Mouse (Mus musculus) CH12.LX (cell line): ENCODE data around the gene Gm5089. TPM values are rescaled to one million over a fixed set of nuclear protein-coding genes. Genes with fewer than 3 reads are reported as not detected.

Experiments
- DNase-seq: peaks from one replicate; pipeline ENCODE4 v3.0.0-alpha.2; 2013; ENCODE audit errors: extremely low read depth
- H3K27ac ChIP-seq: 2 replicates; pipeline ENCODE4 v1.5.1; 2012; ENCODE audit warnings: low read depth, mild to moderate bottlenecking, control low read depth, moderate library complexity; ENCODE audit not compliant: insufficient read depth
- H3K27me3 ChIP-seq: replicated peaks from 2 replicates; pipeline ENCODE3; 2012; ENCODE audit warnings: inconsistent platforms
- H3K36me3 ChIP-seq, 2 experiments: replicated peaks in 1 of 2; 2 replicates each; pipeline versions ENCODE3 to v1.6.1; 2012; ENCODE audit warnings: inconsistent platforms in 1 of 2, low read length in 1 of 2, mild to moderate bottlenecking in 1 of 2, mixed read lengths in 1 of 2, moderate library complexity in 1 of 2; ENCODE audit not compliant: control insufficient read depth in 1 of 2, insufficient read depth in 1 of 2
- H3K4me1 ChIP-seq, 2 experiments: 2 replicates each; pipeline ENCODE4 v1.6.1; 2012; ENCODE audit warnings: inconsistent platforms in 1 of 2, moderate library complexity in 1 of 2; ENCODE audit not compliant: insufficient read depth in 2 of 2, control insufficient read depth in 1 of 2
- H3K4me2 ChIP-seq: 2 replicates; pipeline ENCODE4 v1.6.1; 2012; ENCODE audit warnings: low read depth, mild to moderate bottlenecking, control low read depth; ENCODE audit not compliant: poor library complexity, insufficient read depth, severe bottlenecking
- H3K4me3 ChIP-seq, 3 experiments: fragments of 150-350 bp in 1 of 3; sonication (generic) in 1 of 3; replicated peaks in 1 of 3; 2 replicates each; pipeline versions ENCODE3 to v1.5.1; 2011 to 2012; ENCODE audit warnings: low read depth in 2 of 3, low read length in 2 of 3, mild to moderate bottlenecking in 2 of 3, moderate library complexity in 2 of 3, control low read depth in 1 of 3, improper control_type of control experiment in 1 of 3, inconsistent platforms in 1 of 3, mixed read lengths in 1 of 3; ENCODE audit not compliant: poor library complexity in 1 of 3
- H3K79me2 ChIP-seq: replicated peaks from 2 replicates; pipeline ENCODE4 v1.6.1; 2012; ENCODE audit warnings: mild to moderate bottlenecking, moderate library complexity; ENCODE audit not compliant: control insufficient read depth, poor library complexity, insufficient read depth, severe bottlenecking; ENCODE audit errors: extremely low read depth
- H3K9ac ChIP-seq: 2 replicates; pipeline ENCODE4 v1.6.1; 2012; ENCODE audit warnings: low read depth, mild to moderate bottlenecking, control low read depth, moderate library complexity; ENCODE audit not compliant: insufficient read depth
- H3K9me3 ChIP-seq: replicated peaks from 2 replicates; pipeline ENCODE3; 2012; ENCODE audit warnings: low read length, inconsistent platforms, mixed read lengths
- E2F4 ChIP-seq: IDR thresholded peaks from 2 replicates; pipeline ENCODE4 v1.6.1; 2011; ENCODE audit warnings: low read depth, low read length, improper control_type of control experiment; ENCODE audit not compliant: insufficient replicate concordance
- ETS1 ChIP-seq: conservative IDR thresholded peaks from 2 replicates; pipeline ENCODE4 v1.6.1; 2012; ENCODE audit warnings: low read depth, mild to moderate bottlenecking, inconsistent platforms, low read length, improper control_type of control experiment, moderate library complexity
- GABPA ChIP-seq: IDR thresholded peaks from 2 replicates; pipeline ENCODE4 v1.6.1; 2012; ENCODE audit warnings: low read depth, low read length, improper control_type of control experiment, inconsistent platforms; ENCODE audit not compliant: insufficient replicate concordance
- HCFC1 ChIP-seq: IDR thresholded peaks from 2 replicates; pipeline ENCODE4 v1.6.1; 2012; ENCODE audit warnings: low read depth, mild to moderate bottlenecking, inconsistent platforms, low read length, improper control_type of control experiment
- IRF4 ChIP-seq: IDR thresholded peaks from 2 replicates; pipeline ENCODE4 v1.6.1; 2014; ENCODE audit warnings: low read depth, mild to moderate bottlenecking, inconsistent platforms, low read length, improper control_type of control experiment
- MAFK ChIP-seq: IDR thresholded peaks from 2 replicates; pipeline ENCODE4 v1.6.1; 2011; ENCODE audit warnings: low read length, improper control_type of control experiment; ENCODE audit not compliant: insufficient replicate concordance
- RAD21 ChIP-seq: IDR thresholded peaks from 2 replicates; pipeline ENCODE4 v1.6.1; 2011; ENCODE audit warnings: low read depth, mild to moderate bottlenecking, low read length, improper control_type of control experiment, moderate library complexity
- TCF12 ChIP-seq: IDR thresholded peaks from 2 replicates; pipeline ENCODE4 v1.6.1; 2014; ENCODE audit warnings: low read depth, mild to moderate bottlenecking, inconsistent platforms, low read length, improper control_type of control experiment
- USF2 ChIP-seq: conservative IDR thresholded peaks from 2 replicates; pipeline ENCODE4 v1.6.1; 2011; ENCODE audit warnings: low read depth, low read length, improper control_type of control experiment
- dilution Hi-C: fragments of 300-500 bp; cut with MboI; formaldehyde crosslinking; loops from 2 replicates; pipeline ENCODE4 v1.14.3; 2020; ENCODE audit warnings: low sequenced_read_pairs; ENCODE audit not compliant: extremely low pct_unique_long_range_greater_than_20kb, extremely low pct_ligation_motif_present
- in situ Hi-C: fragments of 300-500 bp; cut with MboI; formaldehyde crosslinking; loops from 3 replicates; pipeline ENCODE4 v1.14.3; 2019; ENCODE audit warnings: low sequenced_read_pairs, low pct_ligation_motif_present, low pct_unique_long_range_greater_than_20kb, mixed read lengths
- polyA plus RNA-seq: library from polyadenylated mRNA; unstranded; fragments of >175 nt; gene quantifications from 2 replicates; pipeline ENCODE4 v1.2.1, GENCODE M21; 2012; ENCODE audit warnings: low read depth; ENCODE audit not compliant: insufficient read length
- total RNA-seq, 2 experiments: library from RNA; depleted of rRNA; stranded (reverse); fragments of 300-350 nt in 1 of 2; fragments of >200 nt in 1 of 2; gene quantifications; 2 replicates each; pipeline ENCODE4 v1.2.3; 2012 to 2014

Gm5089 gene
- total and polyA plus RNA-seq, 3 experiments, result not detected

DNA sequence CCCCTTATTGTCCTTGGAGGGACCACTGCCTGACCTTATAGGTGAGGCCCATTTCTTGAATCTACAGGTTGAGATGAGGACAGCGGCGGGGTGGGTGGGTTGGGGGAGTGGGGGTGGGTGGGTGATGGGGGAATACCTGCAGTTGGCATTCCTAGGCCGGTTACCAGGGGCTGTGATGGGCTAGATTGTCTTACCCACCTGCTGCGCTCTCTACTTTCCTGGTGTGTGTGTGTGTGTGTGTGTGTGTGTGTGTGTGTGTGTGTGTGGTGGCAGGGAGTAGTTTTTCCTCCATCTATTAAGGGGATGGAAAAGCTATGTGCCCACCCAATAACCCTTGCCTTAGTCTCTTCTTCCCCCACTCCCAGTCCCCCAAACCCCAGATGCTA, 33.5 kb upstream of the Gm5089 start:
- Histone ChIP-seq H3K79me2 (no peaks in the 10 kb centered on the region), H3K4me2 (no peak overlapping the region), H3K27me3 (no peaks in the 10 kb centered on the region), H3K9me3 (no peaks in the 10 kb centered on the region), H3K27ac (no peak overlapping the region), H3K4me3 (no peak overlapping the region), H3K36me3 (no peaks in the 10 kb centered on the region), H3K9ac (no peak overlapping the region), H3K4me1 (peaks cover 4 to 26% of the 10 kb centered on the region in 2 experiments; a peak in 2 of 4 replicates)
- dilution Hi-C loops, result no loop called here
- no peak for DNase-seq
- no peak for TF ChIP-seq E2F4
- in situ Hi-C loops, result no loop called here

GRCm38 (mm10) chr14:122483556-122484421, 32.9 kb upstream of the Gm5089 start:
- dilution Hi-C loops, result no loop called here
- H3K9ac ChIP-seq, result no peak overlapping the region
- no peak overlapping the region for H3K4me3 ChIP-seq
- peaks cover 4 to 26% of the 10 kb centered on the region in 2 experiments; a peak in 2 of 4 replicates for H3K4me1 ChIP-seq
- TF ChIP-seq TCF12 (no peak), IRF4 (0 out of 2 replicates have a peak, but pooled peaks have one; percentile 23), MAFK (no peak), GABPA (no peak), RAD21 (no peak)
- TF ChIP-seq, all 38 proteins: peak for 1
- in situ Hi-C loops, result no loop called here
- H3K27me3 ChIP-seq, result no peaks in the 10 kb centered on the region
- H3K36me3 ChIP-seq, result no peaks in the 10 kb centered on the region
- H3K9me3 ChIP-seq, result peaks cover under 1% of the 10 kb centered on the region
- no peaks in the 10 kb centered on the region for H3K79me2 ChIP-seq
- H3K4me2 ChIP-seq, result no peak overlapping the region
- no peak for DNase-seq
- H3K27ac ChIP-seq, result no peak overlapping the region

DNA sequence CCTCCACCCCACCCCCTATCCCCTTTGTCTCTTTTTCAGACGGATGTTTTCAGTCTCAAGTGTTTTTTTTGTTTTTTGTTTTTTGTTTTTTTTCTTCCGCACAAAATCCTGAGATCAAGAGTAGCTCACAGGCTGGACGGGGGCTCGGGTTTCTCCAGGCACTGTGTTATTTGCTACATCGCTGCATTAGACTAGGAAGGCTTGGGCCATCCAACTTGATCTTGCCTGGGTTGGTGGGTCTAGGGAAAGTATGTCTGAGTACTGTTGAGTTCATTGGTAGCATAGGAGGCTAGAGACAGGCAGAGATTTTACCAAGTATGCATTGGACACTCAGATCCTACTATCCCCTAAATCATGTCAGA, 32.1 kb upstream of the Gm5089 start:
- in situ Hi-C loops, result no loop called here
- dilution Hi-C loops, result no loop called here
- H3K27ac ChIP-seq, result no peak overlapping the region

More for the DNA sequence above, 32.1 kb upstream of the Gm5089 start:
- H3K79me2 ChIP-seq, result no peaks in the 10 kb centered on the region
- H3K4me1 ChIP-seq, result peaks cover 4 to 26% of the 10 kb centered on the region in 2 experiments; a peak in 2 of 4 replicates
- H3K4me3 ChIP-seq, result no peak overlapping the region
- no peak for TF ChIP-seq USF2
- no peak for TF ChIP-seq HCFC1
- no peak for TF ChIP-seq ETS1
- TF ChIP-seq E2F4, result no peak
- no peaks in the 10 kb centered on the region for H3K27me3 ChIP-seq
- H3K4me2 ChIP-seq, result no peak overlapping the region
- DNase-seq, result no peak
- H3K9ac ChIP-seq, result no peak overlapping the region
- peaks cover 6% of the 10 kb centered on the region for H3K9me3 ChIP-seq
- H3K36me3 ChIP-seq, result no peaks in the 10 kb centered on the region
